Mouse (Mus musculus) erythroblast, embryonic 14.5 days (primary cell): ENCODE results near the gene Ceacam16.

Experiments used
- GATA1 ChIP-seq: IDR thresholded peaks from 2 replicates; pipeline ENCODE4 v1.6.1; 2012; ENCODE audit warnings: low read length, inconsistent platforms, mixed read lengths
- TAL1 ChIP-seq: IDR thresholded peaks from 3 replicates; pipeline ENCODE4 v1.6.1; 2012; ENCODE audit warnings: low read length, inconsistent platforms, mixed read lengths

DNA sequence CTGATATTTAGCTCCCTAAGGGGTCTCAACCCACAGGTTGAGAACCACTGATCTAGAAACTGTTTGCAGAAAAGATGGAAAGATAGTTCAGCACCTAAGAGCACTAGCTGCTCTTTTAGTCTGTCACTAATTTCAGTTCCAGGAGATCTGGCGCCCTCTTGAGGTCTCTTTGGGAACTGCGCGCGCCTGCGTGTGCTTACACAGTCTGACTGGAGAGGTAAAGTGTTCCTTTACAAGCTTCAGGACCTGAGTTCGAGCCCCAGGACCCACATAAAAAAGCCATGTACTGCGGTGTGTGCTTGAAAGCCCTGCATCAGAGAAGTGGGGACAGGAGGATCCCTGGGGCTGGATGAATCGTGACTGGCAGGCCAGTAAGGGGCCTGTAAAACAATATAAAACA, 28.8 kb upstream of the Ceacam16 start:
- TF ChIP-seq TAL1 (no peak), GATA1 (no peak)
